Mouse (Mus musculus) ES-E14 (cell line): Measurements from ENCODE around the gene Cd300a. TPM values are rescaled to one million over a fixed set of nuclear protein-coding genes. Genes with fewer than 3 reads are reported as not detected.

ENCODE experiments used
- DNase-seq: peaks from one replicate; pipeline ENCODE4 v3.0.0-alpha.2; 2013; ENCODE audit warnings: low read depth, low spot score
- H3K27ac ChIP-seq: 2 replicates; pipeline ENCODE4 v1.5.1; 2012; ENCODE audit warnings: low read depth, mild to moderate bottlenecking, low read length, moderate library complexity, mixed read lengths; ENCODE audit not compliant: poor library complexity, insufficient read depth, severe bottlenecking
- H3K36me3 ChIP-seq: 2 replicates; pipeline ENCODE4 v1.6.1; 2012; ENCODE audit warnings: mild to moderate bottlenecking, low read length, moderate library complexity, mixed read lengths; ENCODE audit not compliant: control insufficient read depth, poor library complexity, insufficient read depth, severe bottlenecking
- H3K4me1 ChIP-seq, 2 experiments: fragments of 150-350 bp in 1 of 2; sonication (generic) in 1 of 2; 2 replicates each; pipeline ENCODE4 v1.6.1; 2012; ENCODE audit warnings: low read length in 2 of 2, mild to moderate bottlenecking in 1 of 2, mixed read lengths in 1 of 2; ENCODE audit not compliant: control insufficient read depth in 2 of 2, insufficient read depth in 2 of 2, poor library complexity in 1 of 2
- H3K4me3 ChIP-seq, 2 experiments: fragments of 150-350 bp in 1 of 2; sonication (generic) in 1 of 2; 2 replicates each; pipeline ENCODE4 v1.5.1; 2012; ENCODE audit warnings: low read length in 2 of 2, low read depth in 1 of 2, mild to moderate bottlenecking in 1 of 2, mixed read lengths in 1 of 2; ENCODE audit not compliant: insufficient read depth in 1 of 2, poor library complexity in 1 of 2, severe bottlenecking in 1 of 2
- H3K9ac ChIP-seq: 2 replicates; pipeline ENCODE4 v1.6.1; 2012; ENCODE audit warnings: low read depth, mild to moderate bottlenecking, low read length, mixed read lengths; ENCODE audit not compliant: poor library complexity, insufficient read depth, severe bottlenecking
- H3K9me3 ChIP-seq: fragments of 150-350 bp; sonication (generic); 2 replicates; pipeline ENCODE4 v1.6.1; 2012; ENCODE audit warnings: low read depth, mild to moderate bottlenecking, low read length; ENCODE audit not compliant: control insufficient read depth, insufficient read depth
- CHD2 ChIP-seq: IDR thresholded peaks from 2 replicates; pipeline ENCODE4 v1.6.1; 2014; ENCODE audit warnings: mild to moderate bottlenecking, low read depth, low read length, inconsistent platforms
- HCFC1 ChIP-seq: IDR thresholded peaks from 2 replicates; pipeline ENCODE4 v1.6.1; 2012; ENCODE audit warnings: low read length, inconsistent platforms, borderline replicate concordance; ENCODE audit not compliant: insufficient read depth
- MAFK ChIP-seq: IDR thresholded peaks from 2 replicates; pipeline ENCODE4 v1.6.1; 2014; ENCODE audit warnings: mild to moderate bottlenecking, low read depth, low read length, inconsistent platforms; ENCODE audit not compliant: insufficient read depth
- ZC3H11A ChIP-seq: IDR thresholded peaks from 2 replicates; pipeline ENCODE4 v1.6.1; 2012; ENCODE audit warnings: low read depth, mild to moderate bottlenecking, inconsistent platforms, low read length, borderline replicate concordance
- ZNF384 ChIP-seq: IDR thresholded peaks from 2 replicates; pipeline ENCODE4 v1.6.1; 2012; ENCODE audit warnings: low read depth, low read length, inconsistent platforms
- in situ Hi-C, 2 experiments: fragments of 600-800 bp; cut with MboI; formaldehyde crosslinking; loops; one replicate each; pipeline ENCODE4 v1.15.1; 2025; ENCODE audit warnings: low sequenced_read_pairs in 2 of 2, inconsistent platforms in 1 of 2; ENCODE audit not compliant: unreplicated experiment in 2 of 2
- total RNA-seq: library from RNA; depleted of rRNA; stranded (reverse); fragments of 300-350 nt; gene quantifications from 2 replicates; pipeline ENCODE4 v1.2.3, GENCODE M21; 2012

Gene Cd300a
- total RNA-seq, 1 experiment: 0.22 TPM

GRCm38 (mm10) chr11:114922439-114922838 lies 32.6 kb downstream of the Cd300a start:
- no peak for TF ChIP-seq CHD2
- no peak for TF ChIP-seq HCFC1
- TF ChIP-seq ZC3H11A: no peak
- TF ChIP-seq MAFK: no peak
- no peak for TF ChIP-seq ZNF384
- Histone ChIP-seq H3K27ac (no peak overlapping the region), H3K4me3 (no peak overlapping the region), H3K9me3 (no peaks in the 10 kb centered on the region), H3K36me3 (no peaks in the 10 kb centered on the region), H3K4me1 (peaks cover 0 to 2% of the 10 kb centered on the region in 2 experiments; a peak in 1 of 4 replicates), H3K9ac (no peak overlapping the region)
- in situ Hi-C loops: loop anchor here in 1 of 2 experiments (25.0 kb wide), 1 partner anchor 185 kb away; the partner anchor contains the start of gene Dnaic2
- DNase-seq: no peak

- peaks cover 0 to 2% of the 10 kb centered on the region in 2 experiments; a peak in 1 of 4 replicates for H3K4me1 ChIP-seq
- DNase-seq: peak; percentile 70
- in situ Hi-C loops: loop anchor here in 1 of 2 experiments (25.0 kb wide), 1 partner anchor 187 kb away; the partner anchor contains the start of gene Dnaic2
- no peak for TF ChIP-seq HCFC1
- no peak overlapping the region for H3K27ac ChIP-seq
- no peaks in the 10 kb centered on the region for H3K9me3 ChIP-seq
- H3K4me3 ChIP-seq: no peak overlapping the region
- H3K9ac ChIP-seq: no peak overlapping the region
- no peaks in the 10 kb centered on the region for H3K36me3 ChIP-seq
Observed at GRCm38 (mm10) chr11:114923961-114924360, 34.1 kb downstream of the Cd300a start.

- Histone ChIP-seq H3K9ac (no peak overlapping the region), H3K4me1 (no peaks in the 10 kb centered on the region), H3K27ac (no peak overlapping the region), H3K36me3 (no peaks in the 10 kb centered on the region), H3K9me3 (no peaks in the 10 kb centered on the region), H3K4me3 (no peak overlapping the region)
- TF ChIP-seq HCFC1: no peak
- no peak for TF ChIP-seq MAFK
- no peak for TF ChIP-seq ZC3H11A
- no peak for TF ChIP-seq CHD2
- TF ChIP-seq ZNF384: no peak
- no peak for DNase-seq
- in situ Hi-C loops: no loop called here
Observed at GRCm38 (mm10) chr11:114929581-114929980, 39.7 kb downstream of the Cd300a start.

GRCm38 (mm10) chr11:114931041-114931440 lies 41.2 kb downstream of the Cd300a start:
- no peak for DNase-seq
- H3K36me3 ChIP-seq: no peaks in the 10 kb centered on the region
- no peaks in the 10 kb centered on the region for H3K9me3 ChIP-seq
- no peak overlapping the region for H3K9ac ChIP-seq
- in situ Hi-C loops: no loop called here
- H3K27ac ChIP-seq: no peak overlapping the region
- H3K4me3 ChIP-seq: no peak overlapping the region
- H3K4me1 ChIP-seq: no peaks in the 10 kb centered on the region
- no peak for TF ChIP-seq HCFC1
- TF ChIP-seq MAFK: no peak
- TF ChIP-seq ZNF384: no peak
- TF ChIP-seq ZC3H11A: no peak
- no peak for TF ChIP-seq CHD2

GRCm38 (mm10) chr11:114933591-114933990 lies 43.8 kb downstream of the Cd300a start:
- H3K27ac ChIP-seq: no peak overlapping the region
- no peaks in the 10 kb centered on the region for H3K4me1 ChIP-seq
- no peaks in the 10 kb centered on the region for H3K9me3 ChIP-seq
- no peak for DNase-seq
- in situ Hi-C loops: no loop called here
- TF ChIP-seq ZNF384 (no peak), CHD2 (no peak), HCFC1 (no peak), MAFK (no peak), ZC3H11A (no peak)
- H3K36me3 ChIP-seq: no peaks in the 10 kb centered on the region
- no peak overlapping the region for H3K9ac ChIP-seq
- no peak overlapping the region for H3K4me3 ChIP-seq
